Mouse (Mus musculus) liver, adult 2 months (tissue): ENCODE data around the gene Msl1. TPM values are rescaled to one million over a fixed set of nuclear protein-coding genes. Genes with fewer than 3 reads are reported as not detected.

Experiments used
- DNase-seq: peaks from one replicate; pipeline ENCODE4 v3.0.0-alpha.2; 2011; ENCODE audit warnings: low read depth, low spot score; ENCODE audit errors: extremely low read depth
- H3K27ac ChIP-seq: fragments of 200-500 bp; replicated peaks from 2 replicates; pipeline ENCODE4 v1.5.1; 2012; ENCODE audit warnings: low read depth, mild to moderate bottlenecking, control low read depth, inconsistent platforms, low read length; ENCODE audit not compliant: insufficient read depth
- H3K27me3 ChIP-seq: fragments of 200-500 bp; 2 replicates; pipeline ENCODE4 v1.6.1; 2012; ENCODE audit warnings: mild to moderate bottlenecking, moderate library complexity, low read length, inconsistent platforms; ENCODE audit not compliant: control insufficient read depth, insufficient read depth
- H3K36me3 ChIP-seq: fragments of 200-500 bp; 2 replicates; pipeline ENCODE4 v1.6.1; 2012; ENCODE audit warnings: low read length, inconsistent platforms; ENCODE audit not compliant: control insufficient read depth, insufficient read depth
- H3K4me1 ChIP-seq: fragments of 200-500 bp; 2 replicates; pipeline ENCODE4 v1.6.1; 2011; ENCODE audit warnings: low read length; ENCODE audit not compliant: control insufficient read depth, insufficient read depth
- H3K4me3 ChIP-seq: fragments of 200-500 bp; 2 replicates; pipeline ENCODE4 v1.5.1; 2011; ENCODE audit warnings: low read depth, mild to moderate bottlenecking, control low read depth, low read length, moderate library complexity; ENCODE audit not compliant: insufficient read depth
- H3K79me2 ChIP-seq: fragments of 200-500 bp; 2 replicates; pipeline ENCODE4 v1.6.1; 2012; ENCODE audit warnings: inconsistent platforms, mild to moderate bottlenecking, low read length, moderate library complexity; ENCODE audit not compliant: control insufficient read depth, insufficient read depth
- H3K9ac ChIP-seq: fragments of 200-500 bp; 2 replicates; pipeline ENCODE4 v1.6.1; 2012; ENCODE audit warnings: low read depth, mild to moderate bottlenecking, control low read depth, inconsistent platforms, low read length
- CTCF ChIP-seq: fragments of 200-500 bp; IDR thresholded peaks from 2 replicates; pipeline ENCODE4 v1.5.1; 2011; ENCODE audit warnings: low read depth, low read length, control low read depth
- POLR2A ChIP-seq: fragments of 200-500 bp; IDR thresholded peaks from 2 replicates; pipeline ENCODE4 v1.6.1; 2011; ENCODE audit warnings: low read length, control low read depth; ENCODE audit not compliant: insufficient read depth; ENCODE audit errors: extremely low read depth
- WGBS: fragments of 180-500 bp; shearing (Covaris S2); methylation state at CpG from one replicate; pipeline ENCODE4 v1.1.7; 2018; 5-methylcytosine and 5-hydroxymethylcytosine counted together
- polyA plus RNA-seq: library from polyadenylated mRNA; depleted of rRNA; stranded (reverse); fragments of >200 nt; gene quantifications from 2 replicates; pipeline ENCODE4 v1.2.3, GENCODE M21; 2012
- total RNA-seq: library from RNA; depleted of rRNA; stranded (reverse); fragments of >200 nt; gene quantifications from 2 replicates; pipeline ENCODE4 v1.2.3, GENCODE M21; 2014

Gene Msl1
- total and polyA plus RNA-seq, 2 experiments = 15.5 to 17.0 TPM

DNA sequence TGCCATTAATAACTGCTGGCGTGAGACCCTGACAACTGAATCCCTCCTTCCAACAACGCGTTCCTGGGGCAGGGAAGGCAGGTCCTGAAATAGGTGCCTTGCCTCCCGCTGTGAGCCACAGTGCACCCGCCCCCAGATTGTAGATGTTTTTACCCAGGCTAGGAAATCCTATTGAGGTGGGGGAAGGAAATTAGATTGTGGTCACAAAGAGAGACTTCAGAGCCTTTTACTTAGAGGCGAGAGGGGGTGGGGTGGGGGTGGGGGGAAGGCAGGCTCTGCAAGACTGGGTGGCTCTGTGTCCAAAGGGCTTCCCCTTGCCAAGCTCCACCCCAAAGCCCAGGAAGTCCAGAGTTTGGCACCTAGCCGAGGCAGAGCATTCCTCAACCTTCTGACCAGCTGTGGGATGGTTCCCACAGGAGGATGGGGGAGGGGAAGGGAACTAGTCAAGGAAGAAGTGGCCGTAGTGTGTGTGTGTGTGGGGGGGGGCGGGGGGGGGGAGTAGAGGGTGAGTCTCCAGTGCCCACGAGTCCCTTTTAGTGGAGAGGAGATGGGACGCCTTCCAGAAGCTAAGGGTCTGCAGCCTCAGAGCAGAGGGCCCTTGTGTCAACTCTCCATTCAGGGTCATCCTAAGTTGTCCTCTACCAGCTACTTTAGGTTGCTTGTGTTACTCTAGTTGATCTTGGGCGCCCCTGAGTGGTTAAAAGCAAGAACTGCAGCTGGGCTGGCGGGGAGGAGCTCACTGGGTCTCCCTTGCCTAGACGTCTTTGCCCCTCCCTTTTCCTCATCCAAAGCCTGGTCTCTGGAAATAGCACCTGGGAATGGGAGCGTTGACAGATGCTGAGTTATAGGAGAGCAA is 8.7 kb upstream of the Msl1 start:
- Histone ChIP-seq H3K4me3 (peak overlapping the region; percentile 58), H3K4me1 (peaks cover 32% of the 10 kb centered on the region), H3K79me2 (no peaks in the 10 kb centered on the region), H3K27ac (peak overlapping the region; percentile 98), H3K27me3 (no peaks in the 10 kb centered on the region), H3K36me3 (no peaks in the 10 kb centered on the region), H3K9ac (peak overlapping the region; percentile 80)
- peak; percentile 96 for DNase-seq
- under 1% methylated on average over 14 of the region's 15 CpGs for WGBS
- TF ChIP-seq CTCF (peak; percentile 86), POLR2A (peak; percentile 44; the same call in 1 of the 2 replicates)

DNA sequence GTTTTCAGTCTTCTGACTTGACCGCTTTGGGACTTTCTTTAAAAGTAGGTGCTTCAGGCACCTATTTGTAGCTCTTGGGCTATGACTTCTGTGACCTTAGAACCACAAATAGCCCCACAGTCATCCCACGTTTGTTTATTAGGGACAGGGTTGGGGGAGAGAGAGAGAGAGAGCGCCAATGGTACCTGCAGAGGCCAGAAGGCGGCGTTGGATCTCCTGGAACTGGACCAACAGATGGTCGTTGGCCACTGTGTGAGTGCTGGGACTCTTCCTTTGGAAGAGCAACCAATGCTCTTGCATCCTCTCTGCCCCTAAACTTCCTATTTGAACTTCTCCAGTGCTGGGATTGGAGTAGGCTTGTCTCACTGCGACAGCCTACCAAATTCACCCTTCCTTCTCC is 8.1 kb upstream of the Msl1 start:
- Histone ChIP-seq H3K27me3 (no peaks in the 10 kb centered on the region), H3K27ac (peak overlapping the region; percentile 60), H3K36me3 (no peaks in the 10 kb centered on the region), H3K9ac (no peak overlapping the region), H3K4me1 (peaks cover 32% of the 10 kb centered on the region), H3K79me2 (no peaks in the 10 kb centered on the region), H3K4me3 (no peak overlapping the region)
- TF ChIP-seq POLR2A (no peak), CTCF (peak; percentile 30)
- DNase-seq = no peak
- WGBS = 11% methylated on average over 7 of the region's 7 CpGs

DNA sequence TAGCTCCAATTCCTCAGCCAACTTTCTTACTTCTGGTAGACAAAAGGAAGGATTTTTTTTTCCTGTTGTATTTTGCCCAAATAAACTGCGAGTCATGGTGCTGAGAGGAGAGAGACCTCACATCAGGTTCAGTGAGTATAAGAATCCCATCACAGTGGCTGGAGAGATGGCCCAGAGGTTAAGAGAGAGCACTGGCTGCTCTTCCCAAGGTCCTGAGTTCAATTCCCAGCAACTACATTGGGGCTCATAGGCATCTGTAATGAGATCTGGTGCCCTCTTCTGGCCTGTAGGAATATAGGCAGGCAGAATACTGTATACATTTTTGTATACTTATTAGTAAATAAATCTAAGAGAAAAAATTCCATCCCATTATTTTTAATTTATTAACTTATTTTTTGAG is 7.6 kb upstream of the Msl1 start:
- Histone ChIP-seq H3K79me2 (no peaks in the 10 kb centered on the region), H3K27me3 (no peaks in the 10 kb centered on the region), H3K27ac (peak overlapping the region; percentile 60), H3K36me3 (no peaks in the 10 kb centered on the region), H3K9ac (no peak overlapping the region), H3K4me3 (no peak overlapping the region), H3K4me1 (peaks cover 29% of the 10 kb centered on the region)
- peak; percentile 27 for DNase-seq
- WGBS = 97% methylated on average over 1 of the region's 1 CpGs
- TF ChIP-seq CTCF (peak; percentile 16; the same call in 1 of the 2 replicates), POLR2A (no peak)

DNA sequence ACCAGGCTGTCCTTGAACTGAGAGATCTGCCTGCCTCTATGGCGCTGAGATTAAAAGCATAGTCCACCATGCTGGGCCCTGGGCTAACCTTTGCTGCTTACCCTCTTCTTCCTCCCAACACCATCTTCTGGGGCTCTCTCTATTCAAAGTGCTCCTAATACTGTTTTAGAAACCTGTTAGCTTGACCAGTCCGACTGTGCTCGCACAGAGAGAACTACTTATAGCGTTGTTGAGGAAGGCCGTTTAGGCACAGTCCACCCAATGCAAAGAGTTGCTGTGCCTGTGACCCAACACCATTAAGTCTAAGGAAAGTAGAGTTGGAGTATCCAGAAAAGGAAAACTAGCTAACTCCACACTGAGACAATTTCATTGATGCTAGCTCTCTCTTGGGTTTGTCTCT is 7.2 kb upstream of the Msl1 start:
- H3K4me1 ChIP-seq = peaks cover 27% of the 10 kb centered on the region
- H3K9ac ChIP-seq = peak overlapping the region; percentile 69
- no peaks in the 10 kb centered on the region for H3K36me3 ChIP-seq
- no peak overlapping the region for H3K4me3 ChIP-seq
- H3K27me3 ChIP-seq = no peaks in the 10 kb centered on the region
- no peak for DNase-seq
- H3K27ac ChIP-seq = peak overlapping the region; percentile 93
- WGBS = 88% methylated on average over 5 of the region's 5 CpGs
- TF ChIP-seq POLR2A (no peak), CTCF (no peak)
- no peaks in the 10 kb centered on the region for H3K79me2 ChIP-seq

DNA sequence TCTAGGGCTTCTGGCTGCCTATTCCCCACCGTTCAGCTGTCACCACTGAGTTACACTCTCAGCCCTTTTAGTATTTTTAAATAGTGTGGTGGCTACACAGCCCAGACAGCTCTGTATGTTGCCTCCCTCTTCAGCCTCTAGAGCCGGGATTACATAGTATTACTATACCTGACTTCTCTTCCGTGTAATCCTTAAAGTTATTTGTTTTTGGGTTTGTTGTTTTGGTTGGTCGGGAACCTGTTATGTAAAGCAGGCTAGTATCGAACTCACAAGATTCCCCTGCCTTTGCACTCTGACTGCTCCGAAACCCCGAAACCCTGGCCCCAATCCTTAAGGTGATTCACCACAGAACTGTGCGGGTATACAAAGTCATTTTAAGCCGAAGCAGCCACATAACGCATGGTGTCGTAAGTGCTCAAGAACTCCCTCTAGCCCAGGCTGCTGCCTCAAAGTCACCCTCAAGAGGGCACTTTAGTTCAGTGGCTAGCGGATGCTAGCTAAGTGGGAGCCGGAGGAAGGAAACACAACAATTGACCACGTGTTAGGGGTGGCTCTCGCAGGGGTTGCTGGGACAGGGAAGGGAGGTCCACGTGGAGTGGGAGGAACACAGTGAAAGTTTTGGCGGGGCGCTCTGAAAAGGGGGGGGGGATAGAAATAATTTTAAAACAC is 6.6 kb upstream of the Msl1 start:
- peak; percentile 95 for DNase-seq
- peaks cover 26% of the 10 kb centered on the region for H3K4me1 ChIP-seq
- WGBS = 3% methylated on average over 18 of the region's 18 CpGs
- H3K36me3 ChIP-seq = no peaks in the 10 kb centered on the region
- H3K4me3 ChIP-seq = peak overlapping the region; percentile 33
- peak overlapping the region; percentile 69 for H3K9ac ChIP-seq
- peak overlapping the region; percentile 93 for H3K27ac ChIP-seq
- TF ChIP-seq CTCF = peak; percentile 75
- TF ChIP-seq POLR2A = no peak
- no peaks in the 10 kb centered on the region for H3K27me3 ChIP-seq
- no peaks in the 10 kb centered on the region for H3K79me2 ChIP-seq
